ENCODE assay signal across 10 mouse cellular contexts in the genomic region with DNA sequence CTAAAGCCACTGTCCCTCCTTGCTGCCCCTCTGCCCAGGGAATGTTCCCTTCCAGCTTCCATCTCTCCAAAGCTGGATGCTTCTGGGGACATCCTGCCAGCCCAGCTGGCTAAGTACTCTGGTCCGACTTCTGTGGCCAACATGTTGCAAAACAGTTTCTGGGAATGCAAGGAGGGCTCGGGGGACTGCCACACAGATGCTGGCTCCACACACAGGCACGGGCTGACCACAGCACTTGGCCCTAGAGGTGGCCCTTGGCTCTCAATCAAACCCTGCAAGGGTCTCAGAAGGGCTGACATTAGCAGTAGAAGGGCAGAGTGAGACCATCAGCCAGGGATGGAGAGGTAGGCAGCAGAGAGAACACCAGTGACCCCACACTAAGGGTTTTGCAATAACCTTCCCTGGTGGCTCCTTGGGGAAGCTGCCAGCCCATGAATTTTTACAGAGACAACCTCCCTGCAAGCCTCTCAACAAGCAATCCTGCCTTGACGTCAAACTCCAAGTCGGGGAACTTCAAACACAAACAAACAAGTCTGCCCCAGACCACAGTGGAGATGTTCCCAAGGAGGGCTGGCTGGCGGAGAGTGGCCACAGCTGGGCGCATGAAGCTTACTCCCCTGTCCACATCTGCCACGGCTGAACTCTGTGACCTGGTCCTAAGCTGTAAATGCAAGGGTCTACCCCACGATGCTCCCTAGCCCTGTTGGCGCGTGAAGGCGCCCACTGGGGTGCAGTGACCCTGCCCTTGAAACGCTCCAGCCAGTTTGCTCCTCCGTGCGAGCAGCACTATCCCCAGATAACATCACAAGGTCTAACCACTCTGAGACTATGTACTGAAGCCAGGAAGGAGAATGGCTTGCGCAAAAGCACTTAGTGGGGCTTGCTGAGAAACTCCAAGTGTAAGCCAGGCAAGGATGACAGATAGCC.
A peak's percentile ranks its signal among the peaks of the same experiment; 100 is the strongest.
DNase-seq lines count a peak whose midpoint lies in the region; ATAC-seq and TF ChIP-seq lines count a peak whose summit lies in the region.
"Had no signal": no experiment of that assay in that cellular context is flagged by ENCODE, and none has a peak within 500 bp of the region (broad histone marks: within the 10 kb centered on the region; RNA-seq: fewer than 3 reads in every experiment).

No protein-coding gene starts in this region.

- 52% methylated on average over 16 of the region's 16 CpGs for WGBS in liver, adult 2 months
- 55% methylated on average over 16 of the region's 16 CpGs for WGBS in liver, embryonic 11.5 days
- WGBS in kidney, embryonic 16.5 days: 51% methylated on average over 16 of the region's 16 CpGs
- WGBS in midbrain, embryonic 14.5 days: 78% methylated on average over 16 of the region's 16 CpGs
- 47% methylated on average over 16 of the region's 16 CpGs for WGBS in liver, embryonic 12.5 days (ENCODE audit: insufficient replicate concordance)

- no peak overlapping the region for H3K4me2 ChIP-seq in liver, embryonic 11.5 days
- no peak overlapping the region for H3K4me2 ChIP-seq in kidney, embryonic 16.5 days (replicated peaks; ENCODE audit: low read depth, low read length)
- no peak overlapping the region for H3K4me2 ChIP-seq in midbrain, embryonic 14.5 days (ENCODE audit: low read length)
- H3K4me2 ChIP-seq in liver, embryonic 12.5 days: no peak overlapping the region
- H3K4me2 ChIP-seq: hindbrain, embryonic 14.5 days had no signal

- no peaks in the 10 kb centered on the region for H3K79me2 ChIP-seq in liver, adult 2 months (ENCODE audit: control insufficient read depth, insufficient read depth, low read length)

- no peaks in the 10 kb centered on the region for H3K27me3 ChIP-seq in liver, adult 2 months (ENCODE audit: control insufficient read depth, insufficient read depth, low read length)
- H3K27me3 ChIP-seq in liver, embryonic 11.5 days (replicated peaks; ENCODE audit: control insufficient read depth, insufficient read depth, low read length): no peaks in the 10 kb centered on the region; the same call in 1 of the 2 replicates
- H3K27me3 ChIP-seq in kidney, embryonic 16.5 days (ENCODE audit: insufficient read depth, low read length): no peaks in the 10 kb centered on the region
- no peaks in the 10 kb centered on the region for H3K27me3 ChIP-seq in midbrain, embryonic 14.5 days (ENCODE audit: control insufficient read depth, insufficient read depth, low read length)
- peaks cover 20% of the 10 kb centered on the region for H3K27me3 ChIP-seq in liver, embryonic 12.5 days (replicated peaks)

- no peak for ATAC-seq in liver, embryonic 11.5 days (replicated peaks; ENCODE audit: low FRiP score)
- peak; percentile 58 for ATAC-seq in kidney, embryonic 16.5 days (ENCODE audit: low FRiP score, low TSS enrichment)
- ATAC-seq in midbrain, embryonic 14.5 days (ENCODE audit: low FRiP score, low TSS enrichment): no peak
- no peak for ATAC-seq in liver, embryonic 12.5 days

- H3K4me3 ChIP-seq in liver, adult 2 months (ENCODE audit: insufficient read depth, low read depth, low read length): no peak overlapping the region
- H3K4me3 ChIP-seq in liver, embryonic 11.5 days (ENCODE audit: low read depth, low read length): no peak overlapping the region
- H3K4me3 ChIP-seq in kidney, embryonic 16.5 days (ENCODE audit: low read length): no peak overlapping the region
- H3K4me3 ChIP-seq in midbrain, embryonic 14.5 days (replicated peaks; ENCODE audit: low read depth, low read length): no peak overlapping the region
- H3K4me3 ChIP-seq in liver, embryonic 12.5 days: no peak overlapping the region

- no peaks in the 10 kb centered on the region for H3K9me3 ChIP-seq in liver, embryonic 11.5 days (ENCODE audit: control insufficient read depth, low read length)
- H3K9me3 ChIP-seq in kidney, embryonic 16.5 days (ENCODE audit: low read length): no peaks in the 10 kb centered on the region
- H3K9me3 ChIP-seq in midbrain, embryonic 14.5 days (ENCODE audit: control insufficient read depth, low read length): no peaks in the 10 kb centered on the region
- no peaks in the 10 kb centered on the region for H3K9me3 ChIP-seq in liver, embryonic 12.5 days (replicated peaks)

- H3K27ac ChIP-seq in liver, adult 2 months (replicated peaks; ENCODE audit: insufficient read depth, low read depth, low read length): peak overlapping the region; percentile 57
- H3K27ac ChIP-seq in liver, embryonic 11.5 days (ENCODE audit: low read depth, low read length): no peak overlapping the region
- H3K27ac ChIP-seq in kidney, embryonic 16.5 days (ENCODE audit: low read length): peak overlapping the region; percentile 42; the same call in 1 of the 2 replicates
- no peak overlapping the region for H3K27ac ChIP-seq in midbrain, embryonic 14.5 days (replicated peaks; ENCODE audit: low read depth, low read length)
- H3K27ac ChIP-seq in liver, embryonic 12.5 days: no peak overlapping the region
- H3K27ac ChIP-seq: hindbrain, embryonic 14.5 days; macrophage had no signal

- H3K36me3 ChIP-seq in liver, adult 2 months (ENCODE audit: control insufficient read depth, insufficient read depth, low read length): no peaks in the 10 kb centered on the region
- no peaks in the 10 kb centered on the region for H3K36me3 ChIP-seq in liver, embryonic 11.5 days (ENCODE audit: control insufficient read depth, insufficient read depth, low read length)
- no peaks in the 10 kb centered on the region for H3K36me3 ChIP-seq in kidney, embryonic 16.5 days (ENCODE audit: insufficient read depth, low read length)
- H3K36me3 ChIP-seq in midbrain, embryonic 14.5 days (ENCODE audit: control insufficient read depth, insufficient read depth, low read length): no peaks in the 10 kb centered on the region
- H3K36me3 ChIP-seq in liver, embryonic 12.5 days: no peaks in the 10 kb centered on the region

- peaks cover 3% of the 10 kb centered on the region; the same call in 1 of the 2 replicates for H3K4me1 ChIP-seq in liver, adult 2 months (ENCODE audit: control insufficient read depth, insufficient read depth, low read length)
- H3K4me1 ChIP-seq in liver, embryonic 11.5 days (replicated peaks; ENCODE audit: control insufficient read depth, insufficient read depth, low read length): peaks cover 17% of the 10 kb centered on the region
- H3K4me1 ChIP-seq in kidney, embryonic 16.5 days (ENCODE audit: insufficient read depth, low read length): peaks cover 18% of the 10 kb centered on the region
- H3K4me1 ChIP-seq in midbrain, embryonic 14.5 days (ENCODE audit: control insufficient read depth, insufficient read depth, low read length): no peaks in the 10 kb centered on the region
- peaks cover 45% of the 10 kb centered on the region for H3K4me1 ChIP-seq in liver, embryonic 12.5 days

- H3K9ac ChIP-seq in liver, adult 2 months (ENCODE audit: low read depth, low read length): no peak overlapping the region
- no peak overlapping the region for H3K9ac ChIP-seq in liver, embryonic 11.5 days (ENCODE audit: low read depth, low read length)
- no peak overlapping the region for H3K9ac ChIP-seq in kidney, embryonic 16.5 days (replicated peaks; ENCODE audit: low read length)
- H3K9ac ChIP-seq in midbrain, embryonic 14.5 days (replicated peaks; ENCODE audit: low read length): no peak overlapping the region
- no peak overlapping the region for H3K9ac ChIP-seq in liver, embryonic 12.5 days
- H3K9ac ChIP-seq: hindbrain, embryonic 14.5 days had no signal

- no peak for TF ChIP-seq POLR2A in liver, adult 2 months (IDR thresholded peaks at IDR 0.05; ENCODE audit: extremely low read depth, insufficient read depth, low read length)

- DNase-seq in liver, adult 2 months (ENCODE audit: extremely low read depth, low read depth, low spot score): no peak
- no peak for DNase-seq in liver, embryonic 11.5 days (ENCODE audit: low spot score)
- peak; percentile 65 to 72 for DNase-seq in gastrocnemius, adult 8-10 months (ENCODE audit: low spot score in 2 of 2)
- DNase-seq in skeletal muscle tissue, adult 2 months (ENCODE audit: low read depth, low spot score): peak; percentile 89
- DNase-seq in midbrain, embryonic 14.5 days: no peak
- no peak for DNase-seq in layer of hippocampus, adult 9-11 months

- TF ChIP-seq CTCF in liver, adult 2 months (IDR thresholded peaks at IDR 0.05; ENCODE audit: low read depth, low read length): no peak

Comparison
In these comparisons a context has a peak if more than half of its experiments do, and no peak if none do; other contexts are left out.
1. H3K27ac ChIP-seq: peak in liver, adult 2 months (single experiment) and kidney, embryonic 16.5 days (single experiment); none in liver, embryonic 11.5 days (single experiment), midbrain, embryonic 14.5 days (single experiment) and liver, embryonic 12.5 days (single experiment).
2. DNase-seq: peak in gastrocnemius, adult 8-10 months (2 of 2) and skeletal muscle tissue, adult 2 months (single experiment); none in liver, adult 2 months (single experiment), liver, embryonic 11.5 days (single experiment), midbrain, embryonic 14.5 days (single experiment) and layer of hippocampus, adult 9-11 months (single experiment).